Mouse (Mus musculus): ENCODE results near the gene Nop14. TPM values are rescaled to one million over a fixed set of nuclear protein-coding genes. Genes with fewer than 3 reads are reported as not detected.

The Nop14 gene
- polyA plus RNA-seq (2014; fragmentation: Illumina TruSeq; extraction: RNeasy Lipid Tissue Mini Kit (QIAGEN cat#74804); ENCODE audit: low read depth, low replicate concordance) = 19.7 TPM

GRCm38 (mm10) chr5:34659686-34660590 lies at the start of gene Nop14, which contains the start of gene Grk4:
Gene Nop14, minus strand, starts transcription at chr5:34660148.
Gene Grk4, plus strand, starts transcription at chr5:34660379.

DNA sequence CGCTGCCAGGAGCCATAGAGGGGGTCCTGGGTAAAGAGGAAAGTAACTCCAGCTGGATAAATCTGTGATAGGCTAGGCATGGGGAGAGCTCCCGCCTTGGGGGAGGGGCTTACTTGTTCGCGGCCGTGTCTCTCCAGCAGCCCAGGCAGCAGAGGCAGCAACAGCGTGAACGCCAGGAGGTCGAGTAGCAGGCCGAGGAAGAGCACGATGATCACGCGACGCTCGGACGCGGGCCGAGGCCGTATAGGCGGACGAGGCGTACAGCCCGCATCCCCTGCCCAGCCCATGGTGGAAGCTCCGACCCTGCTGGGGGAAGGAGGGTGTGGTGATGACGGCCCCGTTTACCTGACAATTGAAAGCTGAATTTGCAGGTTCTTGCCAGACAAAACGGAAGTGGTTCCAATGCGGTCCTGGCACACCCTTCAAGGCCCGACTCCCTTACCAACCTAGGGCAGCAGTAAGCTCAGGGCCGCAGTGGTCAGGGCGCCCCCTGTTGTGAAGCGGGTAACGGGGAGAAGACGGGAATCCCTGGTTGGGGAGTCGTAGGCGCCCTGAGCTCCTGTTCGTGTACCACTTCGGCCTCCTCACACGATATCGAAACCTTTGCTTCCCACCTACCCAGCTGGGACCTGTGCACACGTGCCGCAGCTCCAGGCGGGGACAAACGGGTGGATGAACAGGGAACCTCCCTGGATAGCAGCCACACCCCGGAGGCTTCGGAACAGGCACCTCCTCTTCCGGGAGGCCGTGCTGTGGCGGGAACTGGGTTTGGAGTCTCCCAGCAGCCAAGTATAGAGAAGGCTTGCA lies 23.3 kb downstream of the Nop14 start, which contains the start of gene Mfsd10:
Mfsd10 (minus strand) TSS at position 732 of the 807 bp plus-strand sequence.

Other genes with a start within 250 kb of the Nop14 start
- gene Tnip2, start 146.2 kb downstream of the Nop14 start, polyA plus RNA-seq (2014; fragmentation: Illumina TruSeq; extraction: RNeasy Lipid Tissue Mini Kit (QIAGEN cat#74804); ENCODE audit: low read depth, low replicate concordance) = 11.1 TPM
- 1.1 TPM for gene Sh3bp2, start 134.3 kb downstream of the Nop14 start, polyA plus RNA-seq (2014; fragmentation: Illumina TruSeq; extraction: RNeasy Lipid Tissue Mini Kit (QIAGEN cat#74804); ENCODE audit: low read depth, low replicate concordance)
- gene Add1, start 86.5 kb downstream of the Nop14 start, polyA plus RNA-seq (2014; fragmentation: Illumina TruSeq; extraction: RNeasy Lipid Tissue Mini Kit (QIAGEN cat#74804); ENCODE audit: low read depth, low replicate concordance) = 177 TPM
- gene Mfsd10, start 22.9 kb downstream of the Nop14 start, polyA plus RNA-seq (2014; fragmentation: Illumina TruSeq; extraction: RNeasy Lipid Tissue Mini Kit (QIAGEN cat#74804); ENCODE audit: low read depth, low replicate concordance) = 1.2 TPM
- 8.1 TPM for gene Grk4, start 231 bp upstream of the Nop14 start, polyA plus RNA-seq (2014; fragmentation: Illumina TruSeq; extraction: RNeasy Lipid Tissue Mini Kit (QIAGEN cat#74804); ENCODE audit: low read depth, low replicate concordance)
- gene Htt, start 101.6 kb upstream of the Nop14 start, polyA plus RNA-seq (2014; fragmentation: Illumina TruSeq; extraction: RNeasy Lipid Tissue Mini Kit (QIAGEN cat#74804); ENCODE audit: low read depth, low replicate concordance) = 11.2 TPM
- gene Msantd1, start 247.9 kb upstream of the Nop14 start, polyA plus RNA-seq (2014; fragmentation: Illumina TruSeq; extraction: RNeasy Lipid Tissue Mini Kit (QIAGEN cat#74804); ENCODE audit: low read depth, low replicate concordance) = not detected